Mouse (Mus musculus) neural tube, embryonic 12.5 days (tissue): ENCODE measurements around the gene 2210010C04Rik. TPM values are rescaled to one million over a fixed set of nuclear protein-coding genes. Genes with fewer than 3 reads are reported as not detected.

ENCODE experiments used
- ATAC-seq: fragments of 200-750 bp; cut with Nextera tagmentation; 2 replicates; pipeline ENCODE4 v1.8.0; 2017; ENCODE audit warnings: low read depth, mild to moderate bottlenecking, moderate TSS enrichment, moderate library complexity; ENCODE audit not compliant: low FRiP score
- H3K27ac ChIP-seq: fragments of 300-500 bp; sonication (generic); 2 replicates; pipeline ENCODE4 v1.5.1; 2016
- H3K27me3 ChIP-seq: fragments of 300-500 bp; sonication (generic); replicated peaks from 2 replicates; pipeline ENCODE4 v1.6.1; 2016; ENCODE audit warnings: mild to moderate bottlenecking
- H3K36me3 ChIP-seq: fragments of 300-500 bp; sonication (generic); 2 replicates; pipeline ENCODE4 v1.6.1; 2016; ENCODE audit warnings: mild to moderate bottlenecking
- H3K4me1 ChIP-seq: fragments of 300-500 bp; sonication (generic); 2 replicates; pipeline ENCODE4 v1.6.1; 2016
- H3K4me2 ChIP-seq: fragments of 300-500 bp; sonication (generic); replicated peaks from 2 replicates; pipeline ENCODE4 v1.6.1; 2016; ENCODE audit warnings: mild to moderate bottlenecking
- H3K4me3 ChIP-seq: fragments of 300-500 bp; sonication (generic); 2 replicates; pipeline ENCODE4 v1.5.1; 2016
- H3K9ac ChIP-seq: fragments of 300-500 bp; sonication (generic); 2 replicates; pipeline ENCODE4 v1.6.1; 2016; ENCODE audit warnings: mild to moderate bottlenecking
- H3K9me3 ChIP-seq: fragments of 300-500 bp; sonication (generic); 2 replicates; pipeline ENCODE4 v1.6.1; 2016; ENCODE audit warnings: mild to moderate bottlenecking
- WGBS: fragments of 180-500 bp; shearing (Covaris S2); methylation state at CpG from one replicate; pipeline ENCODE4 v1.1.7; 2016; 5-methylcytosine and 5-hydroxymethylcytosine counted together
- polyA plus RNA-seq: library from polyadenylated mRNA; unstranded; fragments of >200 nt; fragmentation: Nextera tagmentation; extraction: Ambion mirVana; gene quantifications from 2 replicates; pipeline ENCODE4 v1.2.1, GENCODE M21; 2016

The 2210010C04Rik gene
- polyA plus RNA-seq, 1 experiment from 2014 or later, result not detected

- H3K9ac ChIP-seq, result no peak overlapping the region
- H3K4me3 ChIP-seq, result no peak overlapping the region
- no peak for ATAC-seq
- WGBS, result 84% methylated on average over 1 of the region's 1 CpGs
- H3K4me1 ChIP-seq, result no peaks in the 10 kb centered on the region
- no peaks in the 10 kb centered on the region for H3K9me3 ChIP-seq
- no peaks in the 10 kb centered on the region for H3K27me3 ChIP-seq
- no peak overlapping the region for H3K4me2 ChIP-seq
- H3K36me3 ChIP-seq, result no peaks in the 10 kb centered on the region
- H3K27ac ChIP-seq, result no peak overlapping the region
Measured at GRCm38 (mm10) chr6:41047961-41048360, 12.7 kb upstream of the 2210010C04Rik start.

- Histone ChIP-seq H3K9me3 (no peaks in the 10 kb centered on the region), H3K27me3 (no peaks in the 10 kb centered on the region), H3K36me3 (no peaks in the 10 kb centered on the region), H3K4me2 (no peak overlapping the region), H3K4me3 (no peak overlapping the region), H3K4me1 (no peaks in the 10 kb centered on the region), H3K27ac (no peak overlapping the region), H3K9ac (no peak overlapping the region)
- ATAC-seq, result no peak
- 91% methylated on average over 1 of the region's 1 CpGs for WGBS
Measured at GRCm38 (mm10) chr6:41047202-41047601, 11.9 kb upstream of the 2210010C04Rik start.

GRCm38 (mm10) chr6:41046553-41046952 lies 11.2 kb upstream of the 2210010C04Rik start:
- Histone ChIP-seq H3K4me3 (no peak overlapping the region), H3K4me1 (no peaks in the 10 kb centered on the region), H3K27ac (no peak overlapping the region), H3K9ac (no peak overlapping the region), H3K9me3 (no peaks in the 10 kb centered on the region), H3K27me3 (no peaks in the 10 kb centered on the region), H3K36me3 (no peaks in the 10 kb centered on the region), H3K4me2 (no peak overlapping the region)
- 67% methylated on average over 2 of the region's 2 CpGs for WGBS
- ATAC-seq, result no peak

- 97% methylated on average over 1 of the region's 1 CpGs for WGBS
- no peak overlapping the region for H3K4me3 ChIP-seq
- H3K4me1 ChIP-seq, result no peaks in the 10 kb centered on the region
- H3K27ac ChIP-seq, result no peak overlapping the region
- H3K9ac ChIP-seq, result no peak overlapping the region
- no peak overlapping the region for H3K4me2 ChIP-seq
- H3K27me3 ChIP-seq, result no peaks in the 10 kb centered on the region
- H3K36me3 ChIP-seq, result no peaks in the 10 kb centered on the region
- no peak for ATAC-seq
- H3K9me3 ChIP-seq, result no peaks in the 10 kb centered on the region
Measured at GRCm38 (mm10) chr6:41044753-41045152, 9.4 kb upstream of the 2210010C04Rik start.

GRCm38 (mm10) chr6:41044314-41044713 lies 9.0 kb upstream of the 2210010C04Rik start:
- no peaks in the 10 kb centered on the region for H3K9me3 ChIP-seq
- H3K27ac ChIP-seq, result no peak overlapping the region
- no peak overlapping the region for H3K9ac ChIP-seq
- 85% methylated on average over 1 of the region's 1 CpGs for WGBS
- no peaks in the 10 kb centered on the region for H3K4me1 ChIP-seq
- ATAC-seq, result no peak
- H3K36me3 ChIP-seq, result no peaks in the 10 kb centered on the region
- no peak overlapping the region for H3K4me3 ChIP-seq
- no peaks in the 10 kb centered on the region for H3K27me3 ChIP-seq
- no peak overlapping the region for H3K4me2 ChIP-seq

GRCm38 (mm10) chr6:41032802-41033201 lies 2.5 kb downstream of the 2210010C04Rik start:
- no peaks in the 10 kb centered on the region for H3K9me3 ChIP-seq
- no peak overlapping the region for H3K4me3 ChIP-seq
- H3K9ac ChIP-seq, result no peak overlapping the region
- no peak overlapping the region for H3K4me2 ChIP-seq
- no peaks in the 10 kb centered on the region for H3K27me3 ChIP-seq
- ATAC-seq, result no peak
- H3K27ac ChIP-seq, result no peak overlapping the region
- no peaks in the 10 kb centered on the region for H3K36me3 ChIP-seq
- H3K4me1 ChIP-seq, result no peaks in the 10 kb centered on the region
- 86% methylated on average over 6 of the region's 6 CpGs for WGBS

GRCm38 (mm10) chr6:41032231-41032630 lies 3.1 kb downstream of the 2210010C04Rik start:
- no peak for ATAC-seq
- Histone ChIP-seq H3K4me1 (no peaks in the 10 kb centered on the region), H3K27ac (no peak overlapping the region), H3K4me2 (no peak overlapping the region), H3K9ac (no peak overlapping the region), H3K27me3 (no peaks in the 10 kb centered on the region), H3K36me3 (no peaks in the 10 kb centered on the region), H3K9me3 (no peaks in the 10 kb centered on the region), H3K4me3 (no peak overlapping the region)
- 88% methylated on average over 3 of the region's 3 CpGs for WGBS

- ATAC-seq, result no peak
- H3K27me3 ChIP-seq, result no peaks in the 10 kb centered on the region
- H3K27ac ChIP-seq, result no peak overlapping the region
- WGBS, result 98% methylated on average over 3 of the region's 3 CpGs
- H3K9ac ChIP-seq, result no peak overlapping the region
- no peaks in the 10 kb centered on the region for H3K9me3 ChIP-seq
- H3K4me1 ChIP-seq, result no peaks in the 10 kb centered on the region
- no peak overlapping the region for H3K4me3 ChIP-seq
- no peak overlapping the region for H3K4me2 ChIP-seq
- H3K36me3 ChIP-seq, result no peaks in the 10 kb centered on the region
Measured at GRCm38 (mm10) chr6:41030821-41031220, 4.5 kb downstream of the 2210010C04Rik start.

GRCm38 (mm10) chr6:41027053-41027452 lies 8.3 kb downstream of the 2210010C04Rik start:
- ATAC-seq, result no peak
- no peaks in the 10 kb centered on the region for H3K27me3 ChIP-seq
- H3K4me2 ChIP-seq, result no peak overlapping the region
- H3K27ac ChIP-seq, result no peak overlapping the region
- no peak overlapping the region for H3K9ac ChIP-seq
- H3K9me3 ChIP-seq, result no peaks in the 10 kb centered on the region
- WGBS, result 48% methylated on average over 2 of the region's 2 CpGs
- H3K4me3 ChIP-seq, result no peak overlapping the region
- H3K36me3 ChIP-seq, result no peaks in the 10 kb centered on the region
- no peaks in the 10 kb centered on the region for H3K4me1 ChIP-seq

- ATAC-seq, result no peak
- H3K4me3 ChIP-seq, result no peak overlapping the region
- no peak overlapping the region for H3K9ac ChIP-seq
- H3K9me3 ChIP-seq, result no peaks in the 10 kb centered on the region
- no peaks in the 10 kb centered on the region for H3K27me3 ChIP-seq
- H3K4me2 ChIP-seq, result no peak overlapping the region
- H3K27ac ChIP-seq, result no peak overlapping the region
- WGBS, result 72% methylated on average over 2 of the region's 2 CpGs
- H3K4me1 ChIP-seq, result no peaks in the 10 kb centered on the region
- H3K36me3 ChIP-seq, result no peaks in the 10 kb centered on the region
Measured at GRCm38 (mm10) chr6:41025873-41026650, 9.2 kb downstream of the 2210010C04Rik start.

GRCm38 (mm10) chr6:41019140-41019539 lies 16.2 kb downstream of the 2210010C04Rik start:
- H3K9me3 ChIP-seq, result no peaks in the 10 kb centered on the region
- no peaks in the 10 kb centered on the region for H3K27me3 ChIP-seq
- no peak overlapping the region for H3K27ac ChIP-seq
- no peak for ATAC-seq
- H3K4me3 ChIP-seq, result no peak overlapping the region
- 84% methylated on average over 2 of the region's 2 CpGs for WGBS
- H3K4me1 ChIP-seq, result no peaks in the 10 kb centered on the region
- no peak overlapping the region for H3K4me2 ChIP-seq
- H3K9ac ChIP-seq, result no peak overlapping the region
- no peaks in the 10 kb centered on the region for H3K36me3 ChIP-seq

GRCm38 (mm10) chr6:41018629-41019028 lies 16.7 kb downstream of the 2210010C04Rik start:
- no peaks in the 10 kb centered on the region for H3K27me3 ChIP-seq
- no peaks in the 10 kb centered on the region for H3K36me3 ChIP-seq
- WGBS, result 88% methylated on average over 2 of the region's 2 CpGs
- H3K27ac ChIP-seq, result no peak overlapping the region
- ATAC-seq, result no peak
- H3K4me1 ChIP-seq, result no peaks in the 10 kb centered on the region
- no peak overlapping the region for H3K4me3 ChIP-seq
- no peak overlapping the region for H3K4me2 ChIP-seq
- H3K9ac ChIP-seq, result no peak overlapping the region
- H3K9me3 ChIP-seq, result no peaks in the 10 kb centered on the region

- WGBS, result 43% methylated on average over 4 of the region's 4 CpGs
Measured at GRCm38 (mm10) chr6:41015065-41015464, 20.2 kb downstream of the 2210010C04Rik start.

More at GRCm38 (mm10) chr6:41015065-41015464, 20.2 kb downstream of the 2210010C04Rik start:
- Histone ChIP-seq H3K36me3 (no peaks in the 10 kb centered on the region), H3K9me3 (no peaks in the 10 kb centered on the region), H3K4me3 (no peak overlapping the region), H3K9ac (no peak overlapping the region), H3K4me1 (no peaks in the 10 kb centered on the region), H3K27me3 (no peaks in the 10 kb centered on the region), H3K4me2 (no peak overlapping the region), H3K27ac (no peak overlapping the region)
- 0 out of 2 replicates have a peak, but pooled peaks have one; percentile 56 for ATAC-seq
